Mouse (Mus musculus) cerebellum, adult (tissue): Measurements from ENCODE around the gene Tom1.

Source experiments
- ATAC-seq: cut with Nextera tagmentation; 2 replicates; pipeline ENCODE4 v1.9.2; 2017; ENCODE audit warnings: mild to moderate bottlenecking, moderate library complexity, mixed read lengths; ENCODE audit not compliant: insufficient number of reproducible peaks, low FRiP score, low TSS enrichment

The Tom1 gene

DNA sequence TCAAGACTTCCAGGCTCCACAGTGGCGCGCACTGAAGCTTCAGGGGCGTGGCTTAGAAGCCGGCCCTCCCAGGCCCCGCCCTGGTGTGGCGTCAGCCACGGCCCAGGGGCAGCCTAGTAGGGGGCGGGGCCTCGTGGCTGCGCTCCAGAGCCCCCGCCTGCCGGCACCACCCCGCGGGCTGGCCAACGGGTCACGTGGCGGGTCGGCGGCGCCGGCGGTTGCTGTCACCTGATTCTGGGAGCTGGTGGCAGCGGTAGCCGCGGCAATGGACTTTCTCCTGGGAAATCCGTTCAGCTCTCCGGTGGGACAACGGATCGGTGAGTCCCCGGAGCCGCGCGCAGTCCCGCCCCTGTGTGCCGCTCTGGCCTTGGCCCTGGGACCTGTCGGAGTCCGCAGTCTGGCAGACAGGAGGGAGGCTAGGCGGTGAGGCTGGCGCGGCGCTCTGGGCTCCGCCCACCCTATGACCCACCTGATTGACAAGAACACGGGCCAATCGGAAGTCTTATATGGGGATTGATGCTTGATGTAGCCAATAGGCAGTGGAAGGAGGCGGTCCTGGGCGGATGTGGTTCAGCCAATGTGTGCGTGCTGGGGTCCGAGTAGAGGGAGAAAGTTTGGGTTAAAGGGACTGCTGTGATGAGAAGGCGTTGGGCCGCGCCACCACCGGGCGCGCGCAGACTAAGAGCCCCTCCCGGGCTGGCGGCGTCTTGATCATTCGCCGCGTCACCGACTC lies at the start of gene Tom1:
Gene Tom1, plus strand, starts transcription at position 195 of the 733 bp plus-strand sequence.
- peak; percentile 94 for ATAC-seq

DNA sequence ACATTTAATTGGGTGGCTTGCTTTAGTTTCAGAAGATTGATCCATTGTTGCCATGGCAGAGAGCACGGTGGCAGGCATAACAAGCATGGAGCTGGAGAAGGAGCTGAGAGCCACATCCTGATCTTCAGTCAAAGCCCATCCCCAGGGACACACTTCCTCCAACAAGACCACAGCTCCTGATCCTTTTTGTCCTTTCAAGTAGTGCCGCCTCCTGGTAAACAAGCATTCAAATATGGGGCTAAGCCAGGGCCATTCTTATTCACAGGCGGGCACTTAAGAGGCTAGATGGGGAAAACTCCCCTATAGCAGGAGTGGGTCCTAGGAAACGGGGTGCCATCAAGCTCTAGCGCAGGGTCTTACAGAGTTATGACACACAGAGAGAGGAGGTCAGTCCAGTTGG lies 46.1 kb upstream of the Tom1 start:
- no peak for ATAC-seq

DNA sequence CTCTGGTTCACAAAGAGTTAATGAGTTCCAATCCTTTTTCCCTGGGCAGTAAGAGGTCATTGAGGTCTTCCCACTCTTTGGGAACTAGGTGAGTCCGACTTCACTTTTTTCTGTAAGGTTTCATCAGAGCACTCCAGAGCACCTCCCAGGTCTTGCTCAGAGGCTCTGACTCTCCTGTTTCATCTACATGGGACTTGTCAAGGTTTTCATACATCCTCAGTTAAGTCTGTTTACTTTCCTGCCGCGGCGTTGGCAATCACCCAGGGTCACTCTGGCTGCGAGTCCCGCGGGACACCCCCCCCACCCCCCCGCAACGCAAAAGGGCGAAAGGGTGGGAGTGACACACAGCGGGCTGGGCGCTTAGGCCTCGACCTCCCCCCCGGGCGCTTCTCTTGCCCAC lies 43.5 kb upstream of the Tom1 start:
- no peak for ATAC-seq

DNA sequence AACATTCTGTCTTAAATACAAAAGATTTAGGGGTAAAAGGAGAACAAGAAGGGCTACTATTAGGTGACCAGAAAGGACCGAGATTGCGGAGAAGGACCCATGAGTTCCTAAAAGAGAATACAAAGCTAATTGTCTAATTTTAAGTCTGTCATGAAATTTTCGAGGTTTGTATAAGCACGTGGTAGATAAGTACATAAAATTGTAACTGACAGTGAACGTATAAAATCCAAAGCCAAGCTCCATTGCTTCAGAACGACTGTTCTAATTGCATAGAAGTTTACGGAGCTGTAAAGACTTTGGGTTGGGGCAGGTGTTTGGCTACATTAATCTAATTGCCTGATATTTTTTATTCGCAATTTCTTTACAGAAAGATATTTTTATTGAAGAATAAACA lies 40.4 kb upstream of the Tom1 start, which contains the start of gene Hmgxb4:
Gene Hmgxb4, plus strand, starts transcription at position 276 of the 394 bp plus-strand sequence.
- ATAC-seq: no peak

DNA sequence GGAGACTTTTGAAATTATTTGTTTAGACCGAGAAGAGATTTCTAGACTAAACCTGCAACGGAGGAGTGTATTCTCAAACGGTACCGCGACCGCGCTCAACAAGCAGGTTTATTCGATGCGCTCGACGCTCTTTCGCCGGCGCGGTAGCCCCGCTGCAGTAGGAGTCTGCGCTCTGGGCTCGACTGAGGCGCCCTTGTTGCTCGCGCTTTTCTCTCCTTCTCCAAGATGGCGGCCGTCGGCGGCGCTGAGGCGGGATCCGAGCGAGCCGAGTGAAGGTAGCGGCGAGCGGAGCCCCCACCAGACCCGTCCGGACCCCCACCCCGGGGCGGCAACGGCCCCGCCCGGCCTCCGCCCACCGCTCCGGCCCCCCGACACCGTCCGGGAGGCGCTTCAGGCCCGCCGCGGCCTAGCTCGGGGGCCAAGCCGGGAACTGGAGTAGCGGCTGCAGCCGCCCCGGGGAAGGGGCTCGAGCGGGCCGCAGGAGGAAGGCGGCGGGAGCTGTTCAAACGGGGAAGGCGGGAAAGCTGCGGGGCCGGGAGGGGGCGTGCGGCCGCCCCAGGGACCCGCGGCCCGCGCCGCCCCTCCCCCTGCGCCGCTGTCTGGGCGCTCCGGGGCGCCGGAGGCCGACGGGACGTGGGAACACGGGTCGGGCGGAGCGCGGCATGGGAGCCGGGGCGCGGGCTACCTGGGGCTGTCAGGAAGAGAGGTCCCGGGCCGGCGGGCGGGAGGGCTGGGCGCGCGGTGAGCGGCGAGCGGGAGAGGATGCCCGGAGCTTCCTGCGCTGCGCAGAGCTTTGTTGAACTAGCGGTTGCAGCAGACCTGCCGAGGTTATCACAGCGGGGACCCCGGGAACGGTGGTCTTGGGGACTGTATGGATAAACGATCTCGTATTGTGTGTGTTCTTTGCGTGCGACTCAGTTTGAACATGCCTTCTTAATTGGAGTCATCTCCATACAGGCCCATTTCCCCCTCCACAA lies 39.7 kb upstream of the Tom1 start:
- ATAC-seq: peak; percentile 96

DNA sequence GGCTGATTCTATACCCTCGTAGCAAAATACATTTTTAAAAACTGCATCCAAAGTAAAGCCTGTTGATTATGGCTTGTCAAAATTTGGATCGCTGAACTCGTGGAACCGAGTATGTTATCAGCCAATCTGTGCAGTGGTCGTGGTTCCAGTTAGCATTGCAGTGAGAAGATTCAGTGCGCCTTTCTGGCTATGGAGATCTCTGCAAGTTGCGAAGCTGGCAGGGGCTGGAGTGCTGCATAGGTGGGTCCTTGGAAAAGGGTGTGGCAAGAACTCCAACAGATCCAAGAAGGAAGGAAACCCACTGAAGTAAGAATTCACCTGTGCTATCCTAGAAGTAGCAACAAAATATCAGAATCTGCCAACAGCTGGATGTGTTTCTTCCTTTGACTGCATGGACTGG lies 39.0 kb upstream of the Tom1 start:
- no peak for ATAC-seq

DNA sequence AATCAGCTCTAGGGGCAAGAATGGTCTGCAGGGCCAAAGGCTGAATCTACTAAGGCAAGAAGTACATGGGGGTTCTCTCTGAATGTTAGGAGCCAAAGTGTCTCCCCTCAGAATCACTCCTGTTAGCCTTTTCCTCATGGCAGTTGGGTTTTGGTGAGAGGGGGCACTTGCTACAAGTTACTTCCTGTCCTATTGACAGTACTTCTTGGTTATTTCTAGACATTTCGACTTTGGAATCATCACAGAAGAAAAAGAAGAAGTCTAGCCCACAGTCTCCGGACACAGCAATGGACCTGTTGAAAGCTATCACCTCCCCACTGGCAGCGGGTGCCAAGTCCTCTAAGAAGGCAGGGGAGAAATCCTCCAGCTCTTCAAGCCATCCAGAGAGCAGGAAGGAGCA lies 33.1 kb upstream of the Tom1 start:
- ATAC-seq: no peak

DNA sequence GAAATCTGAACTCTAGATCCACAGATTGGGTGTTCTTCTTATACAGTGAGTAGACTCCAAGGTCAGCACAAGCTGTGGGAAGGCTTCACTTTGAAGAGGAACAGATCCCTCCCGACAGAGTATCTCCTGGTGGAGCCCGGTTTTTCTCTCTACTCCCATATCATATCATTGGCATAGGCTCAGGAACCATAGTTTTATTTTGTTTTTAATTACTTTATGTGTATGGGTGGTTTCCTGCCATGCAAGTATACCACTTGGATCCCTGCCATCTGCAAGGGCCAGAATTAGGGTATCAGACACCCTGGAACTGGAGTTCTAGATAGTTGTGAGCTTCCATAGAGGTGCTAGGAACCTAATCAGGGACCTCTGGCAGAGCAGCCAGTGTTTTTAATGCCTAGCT lies 24.7 kb upstream of the Tom1 start:
- ATAC-seq: no peak

DNA sequence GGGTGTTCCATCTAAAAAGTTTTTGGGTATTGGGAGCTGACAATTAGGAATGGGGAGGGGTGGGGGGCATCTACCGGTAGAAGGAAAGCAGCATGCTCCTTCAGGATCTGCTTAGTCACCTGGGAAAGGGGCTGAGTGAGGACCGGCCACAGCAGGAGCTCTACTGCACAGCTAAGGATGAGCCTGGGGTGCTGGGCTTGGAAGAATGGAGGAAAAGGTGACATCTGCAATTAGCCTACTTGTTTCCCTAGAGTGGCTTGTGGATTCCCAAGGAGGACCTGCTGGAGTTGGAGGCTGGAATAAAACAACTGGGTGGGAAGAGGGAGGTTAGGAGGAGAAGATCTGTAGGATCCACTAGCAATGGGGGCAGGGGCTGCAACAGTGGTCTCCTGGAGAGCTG lies 19.9 kb upstream of the Tom1 start:
- no peak for ATAC-seq

DNA sequence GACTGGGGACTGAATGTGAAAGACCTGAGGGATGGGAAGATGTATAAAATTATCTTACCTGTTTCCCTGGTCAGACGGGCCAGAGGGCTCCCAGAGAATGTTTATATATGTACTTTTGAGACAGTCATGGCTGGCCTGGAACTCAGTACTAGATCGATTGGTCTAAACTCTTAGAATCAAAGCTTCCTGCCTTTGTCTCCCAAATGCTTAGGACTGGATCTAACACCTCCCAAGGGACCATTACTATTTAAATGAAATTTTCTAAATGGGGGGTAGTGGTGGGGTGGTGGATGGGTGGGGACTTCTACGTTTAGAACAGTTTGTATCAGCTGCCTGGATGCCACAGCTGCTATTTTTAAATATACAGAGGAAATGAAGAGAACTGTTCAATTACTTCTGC lies 19.5 kb upstream of the Tom1 start:
- no peak for ATAC-seq

DNA sequence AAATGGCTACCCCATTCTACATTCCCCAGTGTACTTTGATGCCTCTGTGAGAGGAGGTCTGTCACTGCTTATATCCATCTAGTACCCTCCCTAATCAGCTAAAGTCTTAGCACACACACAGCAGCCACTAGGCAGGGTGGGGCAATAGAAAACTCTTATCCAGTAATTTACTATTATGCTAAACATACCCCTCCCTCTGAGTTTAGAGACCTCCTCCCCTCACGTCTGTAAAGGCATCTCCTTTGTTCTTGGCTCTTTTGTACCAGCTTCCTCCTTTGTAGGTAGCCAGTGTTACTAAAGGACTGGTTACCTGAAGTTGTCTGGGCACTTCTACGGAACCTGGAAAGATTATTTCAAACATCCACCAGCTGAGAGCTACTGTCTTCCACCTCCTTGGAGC lies 17.5 kb upstream of the Tom1 start:
- ATAC-seq: no peak

DNA sequence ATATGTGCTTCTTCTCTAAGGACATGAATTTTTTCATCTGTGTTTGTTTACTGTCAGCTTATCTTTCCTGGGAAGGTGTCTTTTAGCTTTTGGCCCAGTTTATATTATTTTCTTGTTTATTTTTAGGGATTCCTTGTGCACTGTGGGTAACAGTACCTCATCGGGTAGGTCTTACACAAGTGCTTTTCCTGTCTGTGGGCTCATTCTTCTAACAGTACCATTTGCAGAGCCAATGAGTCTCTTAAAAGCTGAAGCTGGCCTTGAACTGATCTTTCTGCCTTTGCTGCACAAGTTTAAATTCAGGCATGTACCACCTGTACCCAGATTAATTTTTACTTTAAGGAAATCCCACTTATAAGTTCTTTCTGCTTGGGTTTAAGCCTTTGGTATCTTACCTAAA lies 17.1 kb upstream of the Tom1 start:
- no peak for ATAC-seq

DNA sequence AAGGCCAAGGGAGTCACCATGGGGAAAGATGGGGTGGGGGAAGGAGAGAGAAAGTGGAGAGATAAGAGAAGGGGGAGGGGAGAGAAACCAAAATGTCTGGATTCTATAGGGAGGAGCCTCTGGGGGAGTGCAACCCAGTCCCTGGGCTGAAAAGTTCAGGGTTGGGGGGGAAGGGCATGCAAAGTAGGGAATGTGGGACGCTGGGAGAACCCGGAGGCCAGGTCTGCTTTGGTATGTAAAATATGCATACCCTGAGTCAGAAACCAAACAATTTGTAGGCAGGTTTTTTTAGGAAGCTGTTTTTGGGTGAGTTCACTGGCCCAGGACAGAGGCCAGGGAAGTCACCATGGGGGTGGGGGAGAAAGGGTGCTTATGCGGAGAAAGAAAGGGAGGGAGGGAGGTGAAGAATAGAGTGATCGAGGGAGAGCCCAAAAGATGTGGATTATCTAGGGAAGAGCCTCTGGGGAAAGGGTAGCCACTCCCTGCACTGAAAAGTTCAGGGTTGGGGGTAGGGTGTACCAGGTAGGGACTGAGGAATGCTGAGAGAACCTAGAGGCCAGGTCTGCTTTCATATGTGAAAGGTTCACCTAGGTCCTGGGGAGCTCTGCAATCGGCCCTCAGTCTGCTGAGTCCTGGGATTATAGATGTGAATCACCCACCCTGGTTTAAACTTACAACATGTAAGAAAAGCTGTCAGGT lies 15.1 kb upstream of the Tom1 start:
- no peak for ATAC-seq

DNA sequence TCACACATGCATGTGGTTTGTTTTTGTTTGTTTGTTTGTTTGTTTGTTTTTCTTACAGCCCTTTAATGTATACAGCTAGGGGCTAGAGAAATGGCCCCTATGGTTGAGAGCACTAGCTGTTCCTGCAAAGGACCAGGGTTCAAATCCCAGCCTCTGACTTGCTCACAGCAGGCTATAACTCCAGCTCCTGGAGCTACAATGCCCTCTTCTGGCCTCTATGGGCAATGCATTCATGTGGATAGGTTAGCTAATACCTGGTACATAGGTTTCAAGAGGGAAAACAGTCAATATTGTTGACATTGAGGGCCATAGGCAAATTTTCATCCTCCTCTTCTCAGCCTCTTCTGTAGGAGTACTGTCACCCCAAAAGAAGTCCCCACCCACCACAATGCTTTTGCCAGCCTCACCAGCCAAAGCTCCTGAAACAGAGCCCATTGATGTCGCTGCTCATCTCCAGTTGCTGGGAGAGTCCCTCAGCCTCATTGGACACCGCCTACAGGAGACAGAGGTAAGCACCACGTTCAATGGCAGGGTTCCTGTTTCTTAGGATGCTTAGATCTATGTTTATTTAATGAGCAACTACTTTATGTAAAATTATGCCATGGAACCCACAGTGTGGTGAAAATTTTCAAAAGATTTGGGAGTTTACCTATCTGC lies 9.7 kb upstream of the Tom1 start:
- no peak for ATAC-seq

DNA sequence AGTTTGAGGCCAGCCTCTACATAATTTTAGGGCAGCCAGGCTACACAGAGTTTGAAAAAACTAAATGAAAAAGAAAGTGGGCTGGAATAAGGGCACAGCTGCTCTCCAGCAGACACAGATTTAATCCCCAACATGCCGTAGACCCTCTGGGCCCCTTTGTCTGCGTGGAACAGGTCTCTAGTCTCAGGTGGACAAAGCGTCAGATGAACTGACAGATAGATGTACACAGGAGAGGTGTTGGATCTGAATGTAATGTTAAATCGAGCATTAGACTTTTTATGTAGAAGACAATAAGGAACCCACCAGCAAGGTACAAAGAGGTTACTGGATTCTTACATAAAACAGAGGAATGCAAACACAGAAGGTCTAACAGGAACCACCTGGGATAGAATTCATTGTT lies 7.7 kb upstream of the Tom1 start:
- no peak for ATAC-seq

DNA sequence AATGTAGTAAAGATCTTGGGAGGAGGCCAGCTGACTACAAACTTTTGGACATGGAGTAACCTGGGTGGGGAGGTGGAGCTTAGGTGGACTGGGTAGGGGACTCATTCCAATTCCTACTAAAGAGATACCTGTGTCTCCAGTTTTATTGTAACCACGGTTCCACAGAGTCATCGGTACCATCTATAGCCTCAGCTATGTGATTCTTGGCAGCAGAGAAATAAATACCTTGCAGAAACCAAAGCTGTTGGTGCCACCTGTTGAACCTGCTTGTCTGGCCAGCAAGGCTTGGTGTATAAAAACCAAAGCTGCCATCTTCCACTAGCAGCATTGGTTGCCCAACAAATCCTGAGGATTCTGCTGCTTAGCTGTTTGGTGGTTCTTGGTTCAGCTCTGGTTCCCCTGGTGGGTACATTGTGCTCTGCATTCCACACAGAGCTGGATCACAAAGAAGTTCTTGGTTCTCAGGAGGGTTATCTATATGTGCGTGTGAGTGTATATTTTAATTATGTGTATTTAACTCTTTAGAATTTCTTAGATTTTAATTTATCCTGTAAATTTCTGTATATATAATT lies 3.0 kb upstream of the Tom1 start:
- ATAC-seq: no peak

DNA sequence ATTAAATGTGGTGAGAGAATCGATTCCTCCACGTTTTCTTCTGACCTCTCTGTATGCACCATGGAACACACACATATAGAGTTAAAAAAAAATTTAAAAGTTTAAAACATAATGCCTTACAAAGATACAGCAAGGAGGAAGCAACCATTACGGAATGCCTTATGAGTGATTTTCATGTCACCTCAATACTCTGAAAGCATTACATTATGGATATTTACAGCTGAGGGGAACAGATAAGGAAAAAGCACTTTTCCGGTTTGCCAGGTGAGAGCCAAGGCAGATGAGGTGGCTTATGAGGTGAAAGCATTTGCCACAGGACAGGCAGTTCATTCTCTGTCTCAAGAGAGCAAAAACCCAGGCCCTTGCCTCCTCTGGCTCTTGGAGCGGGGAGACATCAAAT lies 544 bp upstream of the Tom1 start:
- ATAC-seq: no peak

DNA sequence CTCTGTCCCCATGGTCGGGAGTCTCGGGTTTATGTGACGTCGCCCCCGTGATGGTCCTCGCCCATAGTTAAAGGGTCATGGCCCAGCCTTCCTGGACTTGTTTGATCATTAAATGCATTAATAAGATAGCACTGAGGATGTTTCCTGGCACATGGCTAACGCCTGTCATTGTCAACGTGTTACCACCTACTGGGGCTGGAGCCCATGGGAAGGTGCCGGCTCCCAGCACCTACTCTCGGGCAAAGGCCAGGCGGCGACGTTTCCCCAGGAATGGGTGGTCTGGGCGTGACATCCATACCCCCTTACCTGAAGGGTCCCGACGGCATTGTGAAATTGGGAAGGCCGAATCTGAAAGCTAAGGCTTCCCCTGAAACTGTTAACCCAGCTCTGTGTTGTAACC lies 780 bp downstream of the Tom1 start:
- ATAC-seq: 0 out of 2 replicates have a peak, but pooled peaks have one; percentile 0

DNA sequence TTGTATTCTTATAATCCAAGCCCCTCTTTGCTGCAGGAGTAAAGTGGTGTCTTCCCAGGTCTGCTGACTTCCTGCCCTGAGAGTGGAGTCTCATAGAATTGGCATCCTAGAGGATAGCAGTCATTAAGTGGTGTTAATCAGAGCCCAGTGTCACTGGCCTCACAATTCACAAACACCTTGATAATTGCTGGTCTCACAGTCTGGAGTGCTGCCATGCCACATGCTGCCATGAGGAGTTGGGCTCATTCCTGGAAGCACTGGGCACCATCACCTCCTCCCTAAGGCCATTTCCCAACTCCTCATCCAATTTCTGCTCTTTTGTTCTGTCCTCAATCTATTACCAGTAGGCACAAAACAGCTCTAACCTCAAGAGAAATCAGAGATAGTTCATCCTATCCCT lies 2.1 kb downstream of the Tom1 start:
- no peak for ATAC-seq

DNA sequence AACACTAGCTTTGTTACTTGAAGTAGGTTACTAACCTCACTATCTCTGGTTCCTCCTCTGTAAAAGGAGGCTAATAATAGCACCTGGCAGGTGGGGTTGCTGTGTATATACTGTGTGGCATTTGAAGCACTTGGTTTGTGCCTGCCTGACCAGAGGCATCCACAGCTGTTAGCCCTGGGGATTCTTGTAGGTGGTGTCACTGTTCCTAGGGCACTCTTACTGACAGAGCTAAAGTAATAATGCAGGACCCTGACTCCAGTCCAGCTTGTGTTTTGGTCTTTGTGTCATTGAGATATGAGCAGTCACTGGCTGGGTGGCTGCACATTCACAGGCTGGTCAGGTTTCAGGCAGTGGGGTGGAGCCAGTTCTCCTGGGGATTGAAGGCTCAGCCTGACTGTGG lies 5.0 kb downstream of the Tom1 start:
- ATAC-seq: no peak
